Mouse (Mus musculus) sigmoid colon, adult 10 weeks (tissue): ENCODE results near the gene Neto2. TPM values are rescaled to one million over a fixed set of nuclear protein-coding genes. Genes with fewer than 3 reads are reported as not detected.

Experiments used
- polyA plus RNA-seq: library from polyadenylated mRNA; stranded (reverse); fragments of 350-450 nt; fragmentation: Illumina TruSeq; extraction: RNeasy Lipid Tissue Mini Kit (QIAGEN cat#74804); gene quantifications from one replicate; pipeline ENCODE4 v1.2.3, GENCODE M21; 2014; ENCODE audit warnings: low read depth, low replicate concordance

The Neto2 gene
- polyA plus RNA-seq: 4.1 TPM

GRCm38 (mm10) chr8:85700751-85701351, at the start of gene Neto2:
Gene Neto2 (minus strand): TSS chr8:85700924.

Other genes with a start within 250 kb of the Neto2 start
- gene Gpt2, start 208.3 kb downstream of the Neto2 start, polyA plus RNA-seq: 24.2 TPM
- gene Dnaja2, start 145.6 kb downstream of the Neto2 start, polyA plus RNA-seq: 318 TPM
- 239 TPM for gene Itfg1, start 140.0 kb upstream of the Neto2 start, polyA plus RNA-seq
- 97.3 TPM for gene Phkb, start 140.0 kb upstream of the Neto2 start, polyA plus RNA-seq